Mouse (Mus musculus): Measurements from ENCODE around the gene Mapkap1. TPM values are rescaled to one million over a fixed set of nuclear protein-coding genes. Genes with fewer than 3 reads are reported as not detected.
A peak's percentile ranks its signal among the peaks of the same experiment; 100 is the strongest.

Mapkap1 gene
- polyA plus RNA-seq, 1 experiment from 2014 or later, result 25.9 TPM

DNA sequence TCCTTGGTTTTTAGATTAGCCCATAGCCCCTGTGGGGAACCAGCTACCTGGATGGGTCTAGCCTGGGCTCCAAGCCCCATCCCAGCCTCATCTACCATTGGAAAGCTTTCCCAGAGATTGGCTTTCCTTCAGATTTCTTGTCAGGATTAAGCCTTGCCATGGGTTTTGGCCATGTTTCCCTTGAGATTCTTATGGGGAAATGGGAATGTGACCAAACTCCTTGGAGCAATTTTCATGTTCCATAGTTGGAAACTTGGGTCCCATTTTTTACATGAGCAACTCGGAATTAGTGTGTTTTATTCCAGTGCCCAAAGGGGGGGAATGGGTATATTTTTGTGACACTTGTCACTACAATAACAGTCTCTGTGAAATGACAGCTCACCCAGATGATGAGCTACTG is 125.8 kb downstream of the Mapkap1 start:
- ATAC-seq (ENCODE audit: low read depth), result no peak
- WGBS (ENCODE audit: insufficient replicate concordance), result 41% methylated on average over 1 of the region's 1 CpGs
- Histone ChIP-seq H3K4me1 (ENCODE audit: control insufficient read depth, low read depth, low read length) (no peaks in the 10 kb centered on the region), H3K4me2 (ENCODE audit: low read depth, low read length) (no peak overlapping the region), H3K4me3 (ENCODE audit: low read depth, low read length) (no peak overlapping the region), H3K27me3 (ENCODE audit: control insufficient read depth, insufficient read depth, low read depth, low read length) (no peaks in the 10 kb centered on the region), H3K36me3 (ENCODE audit: control insufficient read depth, insufficient read depth) (no peaks in the 10 kb centered on the region), H3K9ac (ENCODE audit: low read depth, low read length) (no peak overlapping the region), H3K27ac (ENCODE audit: low read length) (no peak overlapping the region), H3K9me3 (replicated peaks; ENCODE audit: control insufficient read depth, low read length) (no peaks in the 10 kb centered on the region)

DNA sequence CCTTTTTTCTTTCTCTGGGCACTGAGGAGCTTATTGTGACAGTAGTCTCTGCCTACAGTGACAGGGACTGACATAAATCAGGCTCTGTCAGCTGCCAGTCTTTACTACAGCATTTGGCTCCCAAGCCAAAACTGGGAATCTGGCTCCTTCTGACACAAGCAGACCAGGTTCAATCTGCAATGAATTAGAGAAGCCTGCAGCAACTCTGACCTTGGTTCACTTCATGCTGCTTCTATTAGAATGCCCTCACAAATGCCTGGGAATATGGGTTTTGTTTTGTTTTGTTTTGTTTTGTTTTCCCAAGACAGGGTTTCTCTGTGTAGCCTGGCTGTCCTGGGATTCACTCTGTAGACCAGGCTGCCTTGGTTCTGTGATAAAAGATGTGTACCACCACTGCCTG is 126.7 kb downstream of the Mapkap1 start:
- no peaks in the 10 kb centered on the region for H3K27me3 ChIP-seq (ENCODE audit: control insufficient read depth, insufficient read depth, low read depth, low read length)
- H3K4me3 ChIP-seq (ENCODE audit: low read depth, low read length), result no peak overlapping the region
- no peak overlapping the region for H3K27ac ChIP-seq (ENCODE audit: low read length)
- ATAC-seq (ENCODE audit: low read depth), result no peak
- H3K4me1 ChIP-seq (ENCODE audit: control insufficient read depth, low read depth, low read length), result no peaks in the 10 kb centered on the region
- no peaks in the 10 kb centered on the region for H3K36me3 ChIP-seq (ENCODE audit: control insufficient read depth, insufficient read depth)
- H3K9me3 ChIP-seq (replicated peaks; ENCODE audit: control insufficient read depth, low read length), result no peaks in the 10 kb centered on the region
- H3K9ac ChIP-seq (ENCODE audit: low read depth, low read length), result no peak overlapping the region
- no peak overlapping the region for H3K4me2 ChIP-seq (ENCODE audit: low read depth, low read length)

GRCm38 (mm10) chr2:34534996-34535395 is 128.4 kb downstream of the Mapkap1 start:
- Histone ChIP-seq H3K9ac (ENCODE audit: low read depth, low read length) (no peak overlapping the region), H3K9me3 (replicated peaks; ENCODE audit: control insufficient read depth, low read length) (no peaks in the 10 kb centered on the region), H3K36me3 (ENCODE audit: control insufficient read depth, insufficient read depth) (no peaks in the 10 kb centered on the region), H3K4me1 (ENCODE audit: control insufficient read depth, low read depth, low read length) (no peaks in the 10 kb centered on the region), H3K4me2 (ENCODE audit: low read depth, low read length) (no peak overlapping the region), H3K4me3 (ENCODE audit: low read depth, low read length) (no peak overlapping the region), H3K27ac (ENCODE audit: low read length) (no peak overlapping the region), H3K27me3 (ENCODE audit: control insufficient read depth, insufficient read depth, low read depth, low read length) (no peaks in the 10 kb centered on the region)
- ATAC-seq (ENCODE audit: low read depth), result no peak
- 76% methylated on average over 12 of the region's 12 CpGs for WGBS (ENCODE audit: insufficient replicate concordance)

DNA sequence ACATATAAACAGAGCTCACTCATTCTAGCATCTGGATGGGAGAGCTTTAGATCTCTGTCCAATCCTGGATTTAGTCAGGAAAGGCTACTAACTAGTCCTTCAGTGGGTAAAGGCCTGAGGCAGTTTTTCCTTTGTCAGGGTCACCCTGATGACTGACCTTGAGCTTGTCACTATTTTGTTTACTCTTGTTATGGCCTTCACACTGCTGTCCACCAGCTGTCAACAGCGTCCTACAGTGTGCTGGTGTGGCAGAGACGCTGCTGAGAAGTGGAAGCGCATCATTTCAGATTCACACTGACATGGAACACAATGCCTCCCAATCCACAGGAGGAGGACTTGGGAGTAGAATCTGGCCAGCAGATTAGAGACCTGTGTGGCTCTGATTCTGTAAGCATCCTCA is 130.8 kb downstream of the Mapkap1 start:
- Histone ChIP-seq H3K4me2 (ENCODE audit: low read depth, low read length) (no peak overlapping the region), H3K36me3 (ENCODE audit: control insufficient read depth, insufficient read depth) (no peaks in the 10 kb centered on the region), H3K27ac (ENCODE audit: low read length) (no peak overlapping the region), H3K4me3 (ENCODE audit: low read depth, low read length) (no peak overlapping the region), H3K9ac (ENCODE audit: low read depth, low read length) (no peak overlapping the region), H3K27me3 (ENCODE audit: control insufficient read depth, insufficient read depth, low read depth, low read length) (no peaks in the 10 kb centered on the region), H3K9me3 (replicated peaks; ENCODE audit: control insufficient read depth, low read length) (no peaks in the 10 kb centered on the region), H3K4me1 (ENCODE audit: control insufficient read depth, low read depth, low read length) (no peaks in the 10 kb centered on the region)
- WGBS (ENCODE audit: insufficient replicate concordance), result 66% methylated on average over 3 of the region's 3 CpGs
- no peak for ATAC-seq (ENCODE audit: low read depth)

GRCm38 (mm10) chr2:34543581-34543980 is 137.0 kb downstream of the Mapkap1 start:
- Histone ChIP-seq H3K27ac (ENCODE audit: low read length) (no peak overlapping the region), H3K4me3 (ENCODE audit: low read depth, low read length) (no peak overlapping the region), H3K27me3 (ENCODE audit: control insufficient read depth, insufficient read depth, low read depth, low read length) (no peaks in the 10 kb centered on the region), H3K9me3 (replicated peaks; ENCODE audit: control insufficient read depth, low read length) (no peaks in the 10 kb centered on the region), H3K9ac (ENCODE audit: low read depth, low read length) (no peak overlapping the region), H3K36me3 (ENCODE audit: control insufficient read depth, insufficient read depth) (no peaks in the 10 kb centered on the region), H3K4me1 (ENCODE audit: control insufficient read depth, low read depth, low read length) (peaks cover 3% of the 10 kb centered on the region), H3K4me2 (ENCODE audit: low read depth, low read length) (no peak overlapping the region)
- no peak for ATAC-seq (ENCODE audit: low read depth)
- WGBS (ENCODE audit: insufficient replicate concordance), result 72% methylated on average over 7 of the region's 7 CpGs

- Histone ChIP-seq H3K4me1 (ENCODE audit: control insufficient read depth, low read depth, low read length) (peaks cover 3% of the 10 kb centered on the region), H3K27ac (ENCODE audit: low read length) (no peak overlapping the region), H3K9ac (ENCODE audit: low read depth, low read length) (no peak overlapping the region), H3K36me3 (ENCODE audit: control insufficient read depth, insufficient read depth) (no peaks in the 10 kb centered on the region), H3K27me3 (ENCODE audit: control insufficient read depth, insufficient read depth, low read depth, low read length) (no peaks in the 10 kb centered on the region), H3K4me3 (ENCODE audit: low read depth, low read length) (no peak overlapping the region), H3K9me3 (replicated peaks; ENCODE audit: control insufficient read depth, low read length) (no peaks in the 10 kb centered on the region), H3K4me2 (ENCODE audit: low read depth, low read length) (no peak overlapping the region)
- no peak for ATAC-seq (ENCODE audit: low read depth)
- 80% methylated on average over 3 of the region's 3 CpGs for WGBS (ENCODE audit: insufficient replicate concordance)
These were observed 137.4 kb downstream of the Mapkap1 start for GRCm38 (mm10) chr2:34544021-34544420.

DNA sequence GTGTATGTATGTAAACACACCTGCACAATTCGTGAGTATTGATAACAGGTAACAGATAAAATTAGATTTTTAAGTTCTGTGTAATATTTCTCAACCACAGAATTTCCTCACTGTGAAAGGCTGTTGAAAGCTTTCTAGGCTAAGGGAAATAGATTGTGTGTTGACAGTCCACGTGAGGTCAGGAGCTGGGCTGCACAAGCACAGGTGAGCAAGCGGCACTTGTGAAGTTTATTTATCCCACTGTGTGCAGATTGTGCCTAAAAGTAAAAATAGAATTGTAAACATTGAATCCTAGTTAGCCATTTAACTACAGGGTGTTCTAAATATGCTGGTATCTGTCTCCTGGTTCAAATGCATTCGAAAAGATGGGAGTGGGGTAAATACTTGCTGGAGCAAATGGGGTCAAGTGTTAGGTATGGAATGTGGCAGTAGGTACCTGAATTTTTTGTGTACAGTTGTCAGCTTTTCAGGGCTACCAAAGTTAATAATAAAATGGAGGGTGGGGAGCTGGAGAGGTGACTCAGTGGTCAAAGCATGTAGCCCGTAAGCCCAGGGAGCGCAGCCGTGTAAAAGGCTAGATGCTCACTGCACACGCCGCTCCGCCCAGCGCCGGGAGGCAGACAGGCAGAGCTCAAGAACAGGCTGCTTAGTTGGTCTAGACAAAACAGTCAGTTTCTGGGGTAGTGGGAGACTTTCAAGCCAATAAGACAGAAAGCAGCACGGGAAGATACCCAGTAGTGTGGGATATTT is 138.2 kb downstream of the Mapkap1 start:
- Histone ChIP-seq H3K4me1 (ENCODE audit: control insufficient read depth, low read depth, low read length) (peaks cover 3% of the 10 kb centered on the region), H3K27me3 (ENCODE audit: control insufficient read depth, insufficient read depth, low read depth, low read length) (no peaks in the 10 kb centered on the region), H3K9me3 (replicated peaks; ENCODE audit: control insufficient read depth, low read length) (no peaks in the 10 kb centered on the region), H3K27ac (ENCODE audit: low read length) (no peak overlapping the region), H3K4me3 (ENCODE audit: low read depth, low read length) (no peak overlapping the region), H3K4me2 (ENCODE audit: low read depth, low read length) (no peak overlapping the region), H3K36me3 (ENCODE audit: control insufficient read depth, insufficient read depth) (no peaks in the 10 kb centered on the region), H3K9ac (ENCODE audit: low read depth, low read length) (no peak overlapping the region)
- 79% methylated on average over 13 of the region's 13 CpGs for WGBS (ENCODE audit: insufficient replicate concordance)
- ATAC-seq (ENCODE audit: low read depth), result peak; percentile 68

- WGBS (ENCODE audit: insufficient replicate concordance), result 70% methylated on average over 3 of the region's 3 CpGs
- H3K4me1 ChIP-seq (ENCODE audit: control insufficient read depth, low read depth, low read length), result peaks cover 3% of the 10 kb centered on the region
These were observed 139.7 kb downstream of the Mapkap1 start for GRCm38 (mm10) chr2:34546176-34546677.

DNA sequence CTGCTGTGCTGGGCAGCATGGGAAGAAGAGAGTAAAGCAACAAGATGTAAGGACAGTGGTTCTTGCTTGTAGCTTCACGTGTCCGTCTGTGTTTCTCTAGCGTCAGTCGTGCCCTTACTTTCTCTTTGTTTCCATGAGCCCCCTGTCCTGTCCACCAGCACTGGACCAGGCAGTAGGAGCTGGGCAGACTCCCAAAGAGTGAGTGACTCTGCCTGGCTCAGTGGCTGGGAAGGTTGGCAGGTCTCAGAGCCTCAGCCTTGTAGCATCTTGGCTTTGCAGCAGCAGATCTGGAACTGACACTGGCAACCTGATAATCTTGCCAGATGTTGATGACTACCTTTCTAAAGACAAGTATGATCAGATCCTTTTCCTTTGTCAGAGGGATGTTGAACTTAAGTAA is 140.9 kb downstream of the Mapkap1 start:
- ATAC-seq (ENCODE audit: low read depth), result no peak
- no peak overlapping the region for H3K4me3 ChIP-seq (ENCODE audit: low read depth, low read length)

More at GRCm38 (mm10) chr2:34546176-34546677, 139.7 kb downstream of the Mapkap1 start:
- H3K36me3 ChIP-seq (ENCODE audit: control insufficient read depth, insufficient read depth), result no peaks in the 10 kb centered on the region
- H3K27me3 ChIP-seq (ENCODE audit: control insufficient read depth, insufficient read depth, low read depth, low read length), result no peaks in the 10 kb centered on the region
- H3K27ac ChIP-seq (ENCODE audit: low read length), result no peak overlapping the region
- no peak overlapping the region for H3K9ac ChIP-seq (ENCODE audit: low read depth, low read length)
- no peak overlapping the region for H3K4me2 ChIP-seq (ENCODE audit: low read depth, low read length)
- no peak overlapping the region for H3K4me3 ChIP-seq (ENCODE audit: low read depth, low read length)
- H3K9me3 ChIP-seq (replicated peaks; ENCODE audit: control insufficient read depth, low read length), result no peaks in the 10 kb centered on the region
- no peak for ATAC-seq (ENCODE audit: low read depth)

More for the DNA sequence above, 140.9 kb downstream of the Mapkap1 start:
- no peak overlapping the region for H3K9ac ChIP-seq (ENCODE audit: low read depth, low read length)
- H3K27me3 ChIP-seq (ENCODE audit: control insufficient read depth, insufficient read depth, low read depth, low read length), result no peaks in the 10 kb centered on the region
- peaks cover 3% of the 10 kb centered on the region for H3K4me1 ChIP-seq (ENCODE audit: control insufficient read depth, low read depth, low read length)
- 89% methylated on average over 4 of the region's 4 CpGs for WGBS (ENCODE audit: insufficient replicate concordance)
- H3K9me3 ChIP-seq (replicated peaks; ENCODE audit: control insufficient read depth, low read length), result no peaks in the 10 kb centered on the region
- H3K27ac ChIP-seq (ENCODE audit: low read length), result no peak overlapping the region
- no peak overlapping the region for H3K4me2 ChIP-seq (ENCODE audit: low read depth, low read length)
- H3K36me3 ChIP-seq (ENCODE audit: control insufficient read depth, insufficient read depth), result no peaks in the 10 kb centered on the region
